Mouse (Mus musculus) T-helper 17 cell (primary cell): ENCODE data around the gene Hsp90ab1.

Source experiments
- in situ Hi-C, 2 experiments: fragments of 300-600 bp; cut with MboI, MseI; formaldehyde crosslinking; loops; 1 replicate in 1 of 2; 2 replicates in 1 of 2; pipeline ENCODE4 v1.15.1; 2025; ENCODE audit warnings: high pct_unique_total_duplicates in 2 of 2

Hsp90ab1 gene

DNA sequence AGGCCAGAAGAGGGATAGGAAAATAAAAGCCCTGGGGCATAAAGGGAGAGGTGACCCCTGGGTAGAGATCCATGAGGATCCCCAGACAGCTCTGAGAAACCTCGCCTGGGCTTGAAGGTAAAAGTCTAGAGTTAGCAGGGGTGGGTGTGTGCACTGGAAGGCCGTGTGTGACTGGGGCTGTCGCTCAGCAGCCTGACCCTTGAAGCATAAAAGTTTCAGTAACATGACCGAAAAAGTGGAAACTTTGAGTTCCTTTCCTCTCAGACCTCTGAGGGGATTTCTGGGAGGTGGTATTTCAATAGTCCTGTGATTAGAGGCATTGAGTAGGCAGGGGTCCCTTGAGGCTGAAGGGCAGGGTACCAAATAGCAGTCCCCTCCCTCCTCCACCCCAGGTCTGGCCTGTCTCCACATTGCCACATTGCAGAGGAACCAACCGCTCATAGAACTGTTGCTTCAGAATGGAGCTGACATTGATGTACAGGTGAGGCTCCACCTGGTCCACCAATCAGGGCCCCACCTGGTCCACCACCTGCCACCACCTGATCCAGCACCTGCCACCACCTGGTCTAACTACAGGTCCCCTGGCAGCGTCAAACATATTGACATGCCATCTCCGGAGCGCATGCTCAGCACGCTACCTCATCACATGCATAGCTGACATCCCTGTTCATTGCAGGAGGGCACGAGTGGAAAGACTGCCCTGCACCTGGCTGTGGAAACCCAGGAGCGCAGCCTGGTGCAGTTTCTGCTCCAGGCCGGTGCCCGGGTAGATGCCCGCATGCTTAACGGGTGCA lies 13.1 kb downstream of the Hsp90ab1 start:
- in situ Hi-C loops = no loop called here

DNA sequence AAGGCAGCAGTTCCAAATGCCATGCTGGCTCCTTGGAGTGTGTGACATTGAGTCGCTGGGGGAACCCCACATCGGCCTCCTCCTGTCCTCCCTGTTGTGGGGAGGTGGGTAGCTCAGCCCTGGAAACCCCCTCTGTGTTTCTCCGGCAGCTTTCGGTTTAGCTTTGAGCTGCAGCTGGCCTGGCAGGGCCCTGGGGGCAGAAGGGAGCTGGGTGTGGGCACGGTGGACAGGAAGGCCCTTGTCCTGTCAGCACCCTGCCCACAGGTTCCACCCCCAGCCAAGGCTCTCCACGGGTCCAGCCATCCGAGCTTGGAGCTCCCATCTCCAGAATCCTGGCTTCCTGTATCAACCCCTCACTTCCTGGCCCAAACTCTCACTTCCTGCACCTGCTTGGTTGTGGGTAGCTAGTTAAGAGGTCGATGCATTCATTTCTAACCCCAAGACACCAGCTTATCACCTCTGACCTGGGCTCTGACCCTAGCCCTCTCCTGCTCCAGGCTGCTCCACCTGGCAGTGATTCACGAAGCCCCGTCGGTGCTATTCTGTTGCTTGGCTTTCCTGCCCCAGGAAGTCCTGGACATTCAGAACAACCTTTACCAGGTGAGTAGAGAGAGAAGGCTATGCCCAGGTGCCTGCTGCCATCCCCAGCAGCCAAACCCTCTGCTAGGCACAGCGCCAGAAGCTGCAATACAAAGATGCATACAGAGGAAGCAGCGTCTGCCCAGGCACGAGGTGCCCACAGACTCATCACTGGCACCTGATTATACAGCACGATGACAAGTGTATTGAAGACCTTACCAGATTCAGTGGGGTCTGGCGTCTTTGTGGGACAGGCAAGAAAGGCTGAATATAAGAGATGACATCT lies 14.8 kb downstream of the Hsp90ab1 start:
- in situ Hi-C loops = no loop called here

DNA sequence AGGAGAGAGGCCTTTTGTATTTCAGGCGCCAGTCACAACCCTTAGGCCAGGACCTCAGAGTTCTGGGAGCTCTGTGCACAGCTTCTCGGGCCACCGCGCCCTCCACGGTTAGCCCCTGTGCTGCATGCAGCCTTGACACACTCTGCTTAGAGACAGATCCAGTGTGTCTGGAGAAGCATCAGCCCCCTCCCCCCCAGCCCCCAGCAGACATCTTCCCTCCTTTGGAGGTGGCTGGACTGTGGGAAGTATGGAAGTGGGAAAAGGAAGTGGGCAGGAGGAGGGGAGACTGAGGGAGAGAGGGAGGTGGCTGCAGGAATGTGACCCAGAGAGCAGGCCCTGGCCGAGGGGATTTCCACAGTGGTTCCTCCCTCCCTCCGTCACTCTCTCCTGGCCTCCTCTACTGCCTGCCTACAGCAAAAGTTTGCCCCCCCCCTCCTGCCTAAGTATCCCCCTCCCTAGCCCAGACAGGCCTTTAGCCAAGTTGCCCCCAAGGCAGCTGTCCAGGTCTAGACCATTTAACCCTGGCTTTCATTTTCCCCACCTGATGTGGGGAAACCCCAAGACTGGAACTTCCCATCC lies 15.7 kb downstream of the Hsp90ab1 start:
- in situ Hi-C loops = no loop called here

DNA sequence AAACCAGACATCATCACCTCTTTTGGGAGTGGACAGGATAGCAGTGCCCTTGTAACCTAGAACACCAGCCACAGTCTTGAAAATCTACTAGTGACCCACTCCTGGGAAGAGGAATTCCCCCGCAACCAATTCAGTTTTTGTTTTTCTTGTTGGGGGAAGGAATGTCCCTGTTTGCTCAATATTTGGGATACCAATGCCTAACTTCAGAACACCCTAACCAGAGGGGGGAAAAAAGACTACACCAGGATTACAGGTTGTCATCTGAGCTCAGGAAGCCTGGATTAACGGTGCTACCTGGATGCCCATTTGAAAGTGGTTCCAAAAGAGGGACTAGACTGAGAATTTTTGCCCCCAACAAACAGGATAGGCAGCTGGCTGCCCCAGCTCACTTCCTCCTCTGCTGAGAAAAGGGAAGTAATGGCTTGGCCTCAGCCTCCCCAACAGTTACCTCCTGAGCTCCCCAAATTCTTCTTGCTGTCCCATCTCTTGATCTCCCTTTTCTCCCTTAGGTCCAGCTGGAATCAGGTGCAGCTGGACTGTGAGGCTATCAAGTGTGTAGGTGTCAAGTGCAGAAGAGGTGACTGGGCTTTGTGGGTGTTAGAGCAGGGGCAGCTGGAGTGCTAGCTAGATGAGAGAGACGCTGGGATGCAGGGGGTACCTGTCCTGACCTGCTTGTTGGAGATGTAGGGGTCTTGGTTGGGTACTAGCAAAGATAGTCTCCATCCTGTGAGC lies 16.4 kb downstream of the Hsp90ab1 start:
- in situ Hi-C loops = no loop called here

DNA sequence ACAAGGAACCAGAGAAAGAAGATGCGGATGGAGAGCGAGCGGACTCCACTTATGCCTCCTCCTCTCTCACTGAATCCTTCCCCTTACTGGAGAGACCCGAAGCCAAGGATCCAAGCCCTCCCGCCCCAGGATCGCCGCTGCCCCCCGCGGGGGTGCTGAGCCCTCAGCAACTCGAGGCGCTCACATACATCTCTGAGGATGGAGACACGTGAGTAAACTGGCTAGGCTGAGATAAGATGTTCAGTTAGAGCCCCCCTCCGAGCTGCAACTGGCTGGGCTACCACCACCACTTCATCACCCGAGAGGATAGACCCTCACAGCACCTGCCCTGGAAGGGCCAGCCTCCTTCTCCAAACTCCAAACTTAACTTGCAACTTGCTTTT lies 17.0 kb downstream of the Hsp90ab1 start:
- in situ Hi-C loops = no loop called here

DNA sequence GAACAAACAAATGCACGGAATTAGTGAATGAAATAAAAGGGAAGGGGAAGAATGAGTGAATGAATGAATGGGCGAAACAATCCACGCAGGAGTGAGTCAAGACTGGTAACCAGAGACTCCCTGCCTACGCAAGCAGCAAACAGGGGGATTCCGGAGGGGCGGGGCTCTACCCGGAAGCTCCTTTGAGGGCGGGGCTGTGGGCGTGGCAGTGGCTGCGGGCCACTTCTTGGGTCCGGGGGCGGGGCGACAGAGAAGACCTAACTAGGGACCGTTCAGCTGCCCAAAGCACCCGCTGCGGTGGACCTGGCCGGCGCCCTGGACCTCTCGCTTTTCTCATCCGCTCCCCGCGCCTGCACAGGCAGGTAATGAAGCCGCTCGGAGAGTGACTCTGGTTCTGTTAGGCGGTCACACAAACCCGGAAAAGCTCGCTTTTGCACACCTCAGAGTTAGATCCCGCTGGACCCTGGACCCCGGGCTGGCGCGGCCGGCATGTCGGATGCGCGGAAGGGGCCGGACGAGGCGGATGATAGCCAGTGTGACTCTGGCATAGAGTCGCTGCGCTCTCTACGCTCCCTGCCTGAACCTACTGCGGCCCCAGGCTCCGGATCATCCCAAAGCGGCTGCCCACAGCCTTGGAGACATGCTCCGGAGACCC lies 17.5 kb downstream of the Hsp90ab1 start, which contains the start of gene Nfkbie:
Nfkbie (plus strand) TSS at position 252 of the 655 bp plus-strand sequence.
- in situ Hi-C loops = no loop called here

DNA sequence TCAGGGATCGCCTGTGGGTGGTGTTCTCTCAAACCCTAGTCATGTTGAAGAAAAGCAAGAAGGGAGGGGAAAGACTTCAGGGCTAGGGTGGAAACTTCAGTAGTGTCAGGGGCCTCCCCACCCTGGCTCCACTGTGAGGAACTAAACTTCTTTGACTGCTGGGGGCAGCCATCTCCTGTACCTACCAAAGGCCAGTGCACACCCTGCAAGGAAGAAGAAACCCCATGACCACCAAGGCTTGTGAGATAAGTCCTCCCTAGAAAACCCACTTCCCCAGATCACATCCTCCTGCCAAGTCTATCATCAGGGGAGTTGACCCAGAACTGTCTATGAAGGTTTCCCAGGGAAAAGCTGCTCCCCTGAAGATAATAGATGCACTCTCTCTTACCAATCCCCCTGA lies 18.7 kb downstream of the Hsp90ab1 start:
- in situ Hi-C loops = loop anchor here (5.0 kb wide), 1 partner anchor 77 kb away; the partner anchor contains the start of gene Spats1 (in 2 of the 2)

DNA sequence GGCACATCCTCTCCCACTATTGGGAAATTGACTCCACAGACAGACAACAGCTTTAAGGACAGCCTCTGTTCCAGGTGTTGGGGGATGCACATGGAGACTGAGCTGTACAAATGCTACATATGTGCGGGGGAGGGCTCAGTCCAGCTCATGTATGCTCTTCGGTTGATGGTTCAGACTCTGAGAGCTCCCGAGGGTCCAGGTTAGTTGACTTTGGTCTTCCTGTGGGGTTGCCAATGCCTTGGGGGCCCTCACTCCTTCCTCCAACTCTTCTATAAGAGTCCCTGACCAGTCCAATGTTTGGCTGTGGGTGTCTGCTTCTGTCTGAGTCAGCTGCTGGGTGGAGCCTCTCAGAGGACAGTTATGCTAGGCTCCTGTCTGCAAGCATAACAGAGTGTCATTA lies 20.0 kb downstream of the Hsp90ab1 start:
- in situ Hi-C loops = loop anchor here (5.0 kb wide), 1 partner anchor 76 kb away; the partner anchor contains the start of gene Spats1 (in 2 of the 2)

DNA sequence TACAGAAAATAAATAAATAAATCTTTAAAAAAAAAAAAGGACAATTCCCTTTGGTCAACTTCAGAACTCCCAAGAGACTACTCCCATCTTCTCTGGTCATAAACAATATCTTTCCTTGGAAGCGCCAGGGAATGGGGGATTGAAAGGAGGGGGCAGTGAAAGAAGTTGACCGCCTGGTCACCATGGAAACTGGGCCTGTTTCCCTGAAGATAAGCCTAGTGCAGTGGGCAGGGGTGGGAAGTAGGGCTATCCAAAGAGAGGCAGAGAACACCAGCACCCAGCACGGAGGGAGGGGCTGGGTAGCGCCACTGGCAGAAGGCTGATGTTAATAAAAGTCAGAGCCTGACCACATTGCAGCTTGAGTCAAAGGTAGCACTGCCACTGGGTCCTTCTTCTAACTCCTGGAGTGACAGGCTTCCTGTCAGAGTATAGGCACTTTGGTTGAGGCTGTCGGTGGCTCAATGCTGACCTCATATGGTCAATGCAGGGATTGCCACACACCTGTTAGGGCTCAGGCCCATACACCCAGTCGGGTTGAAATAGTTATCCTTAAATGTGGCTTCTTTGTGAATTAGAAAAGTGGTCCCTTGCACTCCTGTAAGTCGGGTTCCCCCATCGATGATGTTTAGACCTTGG lies 21.1 kb downstream of the Hsp90ab1 start:
- in situ Hi-C loops = loop anchor here (5.0 kb wide), 1 partner anchor 75 kb away; the partner anchor contains the start of gene Spats1 (in 2 of the 2)

DNA sequence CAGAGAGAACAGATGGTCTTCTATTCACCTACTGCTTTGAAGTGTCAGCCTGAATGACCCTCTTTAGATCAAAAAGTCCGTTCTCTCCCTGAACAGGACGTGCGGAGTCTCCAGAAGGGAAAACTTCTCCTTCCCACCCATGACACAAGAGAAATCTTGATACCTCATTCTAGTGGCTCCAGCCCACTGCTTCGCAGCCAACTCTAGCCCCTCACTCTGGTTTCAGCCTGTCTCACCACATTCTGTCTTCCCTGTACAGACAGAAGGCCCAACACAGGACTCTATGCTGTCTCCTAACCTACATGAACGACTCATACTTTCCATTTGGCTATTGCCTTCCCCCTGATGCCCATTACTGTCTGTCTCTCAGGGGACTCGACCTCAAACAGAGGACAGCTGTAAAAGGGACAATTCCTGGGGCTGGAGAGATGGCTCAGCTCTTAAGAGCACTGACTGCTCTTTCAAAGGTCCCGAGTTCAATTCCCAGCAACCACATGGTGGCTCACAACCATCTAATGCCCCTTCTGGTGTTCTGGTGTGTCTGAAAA lies 21.7 kb downstream of the Hsp90ab1 start:
- in situ Hi-C loops = loop anchor here (5.0 kb wide), 1 partner anchor 74 kb away; the partner anchor contains the start of gene Spats1 (in 2 of the 2)

DNA sequence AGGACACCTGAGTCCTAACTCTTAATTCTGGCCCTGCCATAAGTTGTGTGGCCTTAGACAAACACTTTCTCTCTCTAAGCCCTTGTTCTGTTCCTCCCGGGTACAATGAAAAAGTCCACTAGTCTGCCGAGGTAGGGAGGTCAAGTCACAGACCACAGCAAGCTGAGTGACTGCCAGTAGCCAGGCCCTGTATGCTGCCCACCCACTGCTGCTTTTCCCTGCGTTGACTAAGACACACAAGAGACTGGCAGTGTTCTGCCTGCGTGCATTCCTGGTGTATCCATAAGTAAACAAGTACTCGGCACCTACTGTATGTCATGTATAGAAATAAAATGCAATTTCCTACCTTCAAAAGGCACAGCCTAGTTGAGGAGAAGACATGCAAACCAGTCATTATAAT lies 22.8 kb downstream of the Hsp90ab1 start:
- in situ Hi-C loops = loop anchor here (5.0 kb wide), 1 partner anchor 73 kb away; the partner anchor contains the start of gene Spats1 (in 2 of the 2)

DNA sequence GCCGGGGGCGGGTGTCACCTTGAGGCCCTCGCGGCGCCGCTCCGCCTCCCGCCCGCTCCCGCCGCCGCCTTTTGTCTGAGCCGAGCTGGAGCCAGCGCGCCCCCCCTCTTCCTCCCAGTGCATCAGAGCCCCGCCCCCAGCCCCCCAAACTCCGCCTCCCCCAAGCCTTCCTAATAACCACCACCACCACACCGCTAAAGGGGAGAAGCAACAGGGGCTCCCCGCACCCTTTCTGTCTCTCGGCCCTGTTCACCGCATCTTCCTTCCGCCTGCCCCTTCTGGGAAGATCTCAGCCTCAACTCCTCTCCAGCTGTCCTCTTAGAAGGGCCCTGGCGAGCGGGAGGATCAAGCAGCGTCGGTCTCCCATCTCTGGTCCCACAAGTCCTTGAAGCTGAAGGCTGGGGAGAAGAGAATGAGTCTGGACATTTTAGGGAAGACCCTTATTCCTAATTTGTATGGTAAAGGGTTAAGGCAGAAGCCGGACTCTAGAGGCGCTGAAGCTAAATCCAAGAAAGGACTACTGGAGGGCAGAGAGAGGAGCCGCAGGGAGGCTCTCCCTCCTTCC lies 23.4 kb downstream of the Hsp90ab1 start, which contains the start of gene Tmem151b:
Tmem151b (minus strand) TSS at position 61 of the 565 bp plus-strand sequence.
- in situ Hi-C loops = loop anchor here (5.0 to 10.0 kb wide), 2 partner anchors 72 to 535 kb away; partner anchors contain the start of gene Spats1 (in 2 of the 2)

DNA sequence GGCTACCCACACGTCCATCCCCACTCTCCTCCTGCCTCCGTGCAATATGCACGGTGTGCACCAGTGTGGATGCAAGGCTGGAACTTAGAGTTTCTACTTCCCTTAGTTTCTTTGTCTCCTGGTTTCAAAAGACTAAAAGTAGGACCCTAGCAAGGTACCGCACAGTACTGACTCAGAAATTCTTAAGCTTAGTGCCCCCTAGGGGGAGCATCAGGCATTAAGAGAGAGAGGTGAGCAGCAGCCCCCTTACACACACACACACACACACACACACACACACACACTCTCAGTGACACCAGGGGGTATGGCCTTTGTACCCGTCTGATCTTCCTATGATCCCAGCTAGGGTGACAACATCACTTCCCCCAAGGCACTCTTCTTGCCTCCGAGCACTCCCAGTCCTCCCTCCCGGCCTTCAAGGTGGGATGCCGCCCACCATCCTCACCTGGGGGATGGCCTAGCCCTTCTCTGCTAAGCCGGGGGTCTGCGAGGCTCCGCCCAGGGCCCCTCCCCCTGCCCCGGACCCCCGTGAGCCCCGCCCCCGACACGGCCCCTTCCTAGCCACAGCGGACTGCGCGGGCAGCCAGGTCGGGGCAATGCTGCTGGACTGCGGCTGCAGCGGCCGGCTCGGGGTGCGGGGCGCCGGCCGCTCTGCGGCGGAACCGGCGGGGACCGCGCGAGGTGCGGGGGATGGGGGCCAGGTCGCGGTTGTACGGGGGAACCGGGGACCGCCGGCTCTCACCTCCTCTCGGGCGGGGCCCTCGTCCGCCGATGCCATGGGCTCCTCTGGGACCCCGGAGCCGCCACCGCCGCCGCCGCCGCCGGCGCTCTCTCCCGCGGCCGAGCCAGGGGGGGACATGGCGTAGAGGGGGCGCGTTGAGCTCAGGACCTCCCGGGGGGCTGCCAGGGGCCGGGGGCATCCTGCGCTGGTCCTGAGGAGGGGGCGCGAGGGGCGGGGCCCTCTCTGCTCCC lies 24.2 kb downstream of the Hsp90ab1 start:
- in situ Hi-C loops = loop anchor here in 1 of 2 experiments (10.0 kb wide), 1 partner anchor 534 kb away; no protein-coding TSS in a partner anchor

DNA sequence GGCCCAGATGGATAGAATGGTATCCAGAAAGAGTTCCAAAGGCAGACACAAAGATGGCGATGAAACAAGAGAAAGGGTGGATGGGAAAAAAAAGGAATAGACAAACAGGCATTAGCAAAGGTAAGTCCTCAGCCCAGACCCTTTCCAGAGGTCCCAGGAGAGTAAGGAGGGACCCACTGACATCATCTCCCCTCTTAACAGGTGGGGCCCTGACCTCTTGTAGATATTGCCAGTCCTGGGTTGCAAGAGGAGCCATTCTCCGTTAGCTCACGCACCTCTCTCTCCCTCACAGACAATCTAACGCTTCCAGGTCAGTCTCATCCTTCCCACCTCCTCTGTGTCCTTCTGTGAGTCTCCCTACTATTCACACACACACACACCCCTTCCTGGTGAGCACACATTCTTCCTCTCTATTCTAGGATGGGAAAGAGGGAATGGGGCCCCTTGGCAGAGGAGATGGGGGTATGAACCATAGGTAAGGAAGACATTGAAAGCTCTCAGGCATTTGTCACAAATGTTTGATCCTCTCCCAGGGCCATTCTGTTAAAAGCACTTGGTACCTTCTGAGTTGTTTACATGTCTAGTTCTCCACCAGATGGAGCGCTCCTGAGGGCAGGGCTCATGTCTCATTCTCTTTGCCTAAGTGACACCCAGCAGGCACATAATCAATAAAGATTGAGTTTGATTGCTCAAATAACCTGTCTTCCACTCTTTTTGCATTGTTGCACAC lies 25.4 kb downstream of the Hsp90ab1 start:
- in situ Hi-C loops = loop anchor here in 1 of 2 experiments (10.0 kb wide), 1 partner anchor 533 kb away; no protein-coding TSS in a partner anchor

DNA sequence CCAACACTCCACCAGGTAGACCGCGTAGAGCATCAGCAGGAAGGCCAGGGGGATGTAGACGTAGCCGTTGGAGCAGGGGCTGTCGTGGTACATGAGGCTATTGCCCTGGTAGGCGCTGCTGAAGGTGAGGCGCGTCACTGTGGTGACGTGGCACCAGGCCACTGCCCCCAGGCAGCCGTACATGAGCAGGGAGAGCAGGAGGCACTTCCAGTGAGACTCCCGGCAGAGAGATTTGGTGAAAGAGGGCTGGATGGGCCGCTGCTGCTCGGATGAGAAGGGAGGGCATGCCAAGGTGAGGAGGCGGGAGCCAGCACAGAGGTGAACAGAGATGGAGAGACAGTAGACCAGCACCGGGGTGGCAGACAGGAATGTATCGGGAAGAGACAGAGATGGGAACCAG lies 26.1 kb downstream of the Hsp90ab1 start:
- in situ Hi-C loops = loop anchor here in 1 of 2 experiments (10.0 kb wide), 1 partner anchor 532 kb away; no protein-coding TSS in a partner anchor

DNA sequence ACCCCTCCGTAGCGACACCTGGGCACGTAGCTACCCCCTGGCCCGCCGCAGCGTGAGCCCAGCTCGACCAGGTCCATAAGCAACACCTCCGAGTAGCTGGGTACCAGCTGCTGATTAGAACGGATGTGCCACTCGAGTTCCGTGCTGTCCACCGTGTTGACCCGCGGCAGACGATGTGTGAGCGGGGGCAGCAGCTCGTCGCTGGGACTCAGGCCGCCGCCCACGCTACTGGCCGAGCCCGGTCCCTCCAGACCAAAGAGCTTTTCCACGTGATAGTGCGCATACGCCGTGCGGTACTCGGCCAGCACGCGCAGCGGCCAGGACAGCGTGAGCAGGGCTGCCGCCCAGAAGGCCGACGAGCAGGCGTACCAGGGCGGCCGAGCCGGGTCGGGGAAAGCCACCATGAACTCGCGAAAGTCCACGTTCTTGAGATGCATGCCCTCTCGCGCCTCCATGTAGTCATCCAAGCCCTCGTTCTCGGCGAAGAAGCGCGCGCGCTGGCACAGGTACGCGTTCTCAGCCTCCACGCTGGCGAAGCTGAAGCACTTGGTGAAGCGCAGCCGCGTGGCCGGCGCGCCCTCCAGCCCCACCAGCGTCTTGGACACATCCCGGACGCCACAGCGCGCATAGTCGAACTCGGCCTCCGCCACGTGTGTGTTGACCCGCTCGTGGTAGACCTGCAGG lies 27.7 kb downstream of the Hsp90ab1 start:
- in situ Hi-C loops = loop anchor here in 1 of 2 experiments (10.0 kb wide), 1 partner anchor 531 kb away; no protein-coding TSS in a partner anchor
